Mouse (Mus musculus) left cerebral cortex, adult 18-20 months (tissue): ENCODE results near the gene Fam110a. TPM values are rescaled to one million over a fixed set of nuclear protein-coding genes. Genes with fewer than 3 reads are reported as not detected.

Source experiments
- DNase-seq, 2 experiments: peaks; one replicate each; pipeline ENCODE4 v3.0.0; 2021 to 2022; ENCODE audit warnings: low spot score in 2 of 2, mixed read lengths in 1 of 2
- total RNA-seq, 2 experiments: library from RNA; stranded (reverse); gene quantifications; 2 replicates each; pipeline ENCODE4 v1.2.3; 2021

Fam110a gene
- total RNA-seq, 2 experiments from 2014 or later, result 7.4 to 7.6 TPM

GRCm38 (mm10) chr2:151972880-151973594, 7.0 kb downstream of the Fam110a start:
- DNase-seq, result no peak

- DNase-seq, result no peak
Measured at GRCm38 (mm10) chr2:151971748-151972147, 8.3 kb downstream of the Fam110a start.

- peak; percentile 56 to 65 for DNase-seq
Measured at GRCm38 (mm10) chr2:151970191-151971172, 9.5 kb downstream of the Fam110a start.

- no peak for DNase-seq
Measured at GRCm38 (mm10) chr2:151969396-151969795, 10.6 kb downstream of the Fam110a start.

- no peak for DNase-seq
Measured at GRCm38 (mm10) chr2:151968986-151969385, 11.0 kb downstream of the Fam110a start.

- no peak for DNase-seq
Measured at GRCm38 (mm10) chr2:151968451-151968850, 11.6 kb downstream of the Fam110a start.

GRCm38 (mm10) chr2:151967792-151968191, 12.2 kb downstream of the Fam110a start:
- DNase-seq, result no peak

- no peak for DNase-seq
Measured at GRCm38 (mm10) chr2:151967176-151967750, 12.8 kb downstream of the Fam110a start.

GRCm38 (mm10) chr2:151964052-151964451, 16.0 kb downstream of the Fam110a start:
- DNase-seq, result no peak

- DNase-seq, result no peak
Measured at GRCm38 (mm10) chr2:151963319-151963718, 16.7 kb downstream of the Fam110a start.

GRCm38 (mm10) chr2:151962474-151962873, 17.5 kb downstream of the Fam110a start:
- peak; percentile 76 to 77 for DNase-seq

GRCm38 (mm10) chr2:151961284-151962196, 18.5 kb downstream of the Fam110a start:
- no peak for DNase-seq

- DNase-seq, result no peak
Measured at GRCm38 (mm10) chr2:151959274-151959673, 20.7 kb downstream of the Fam110a start.

- DNase-seq, result no peak
Measured at GRCm38 (mm10) chr2:151956500-151957137, 23.4 kb downstream of the Fam110a start.

- no peak for DNase-seq
Measured at GRCm38 (mm10) chr2:151953665-151954064, 26.4 kb downstream of the Fam110a start.

GRCm38 (mm10) chr2:151949082-151949774, 30.8 kb downstream of the Fam110a start:
- no peak for DNase-seq

- DNase-seq, result no peak
Measured at GRCm38 (mm10) chr2:151948311-151948710, 31.7 kb downstream of the Fam110a start.

GRCm38 (mm10) chr2:151947617-151948016, 32.4 kb downstream of the Fam110a start:
- DNase-seq, result no peak

GRCm38 (mm10) chr2:151944106-151944505, 35.9 kb downstream of the Fam110a start:
- no peak for DNase-seq
